Mouse (Mus musculus): ENCODE measurements around the gene Fermt3. TPM values are rescaled to one million over a fixed set of nuclear protein-coding genes. Genes with fewer than 3 reads are reported as not detected.
"Not testable (repeated sequence)": the region's sequence is repeated elsewhere in the genome, so short reads cannot be mapped to it uniquely, and the experiment has no call there.

The Fermt3 gene
- polyA plus RNA-seq, 1 experiment from 2014 or later = 4.9 TPM

- no peak for ATAC-seq (ENCODE audit: low FRiP score, low TSS enrichment)
- Histone ChIP-seq H3K4me3 (ENCODE audit: low read length) (no peak overlapping the region), H3K9me3 (ENCODE audit: control insufficient read depth, low read length) (no peaks in the 10 kb centered on the region), H3K27me3 (ENCODE audit: control insufficient read depth, insufficient read depth, low read length) (peaks cover 5% of the 10 kb centered on the region; the same call in 1 of the 2 replicates), H3K4me2 (replicated peaks; ENCODE audit: low read depth, low read length) (peak overlapping the region; percentile 99), H3K4me1 (ENCODE audit: control insufficient read depth, insufficient read depth, low read length) (peaks cover 7% of the 10 kb centered on the region), H3K27ac (ENCODE audit: low read depth, low read length) (no peak overlapping the region), H3K9ac (ENCODE audit: low read depth, low read length) (no peak overlapping the region), H3K36me3 (ENCODE audit: control insufficient read depth, insufficient read depth, low read length) (no peaks in the 10 kb centered on the region)
- WGBS = 61% methylated on average over 6 of the region's 6 CpGs
Measured at GRCm38 (mm10) chr19:7058541-7058940, 39.3 kb upstream of the Fermt3 start.

DNA sequence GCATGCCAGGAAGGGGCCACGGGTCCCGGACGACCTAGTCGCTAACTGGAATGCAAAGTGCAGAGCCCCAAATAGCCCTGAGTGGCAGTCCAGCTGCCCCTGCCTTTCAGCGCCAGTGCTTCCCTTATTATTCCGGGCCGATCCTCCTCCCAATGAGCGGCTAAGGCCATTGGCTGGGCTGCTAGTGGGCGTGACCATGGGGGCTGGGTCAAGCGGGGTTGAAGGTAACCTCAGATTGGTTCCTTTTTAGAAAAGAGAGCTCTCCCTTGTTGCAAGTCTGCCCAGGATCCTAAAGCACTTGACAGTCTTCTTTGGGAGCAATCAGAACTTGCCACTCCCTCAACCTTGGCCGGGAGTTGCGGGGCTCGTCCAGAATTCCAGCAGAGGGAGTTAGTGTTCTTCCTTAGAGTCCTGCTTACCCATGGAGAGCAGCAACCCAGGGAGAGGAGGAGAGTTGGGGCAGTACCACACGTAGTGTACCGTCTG is 38.5 kb upstream of the Fermt3 start:
- Histone ChIP-seq H3K9me3 (ENCODE audit: control insufficient read depth, low read length) (no peaks in the 10 kb centered on the region), H3K36me3 (ENCODE audit: control insufficient read depth, insufficient read depth, low read length) (no peaks in the 10 kb centered on the region), H3K4me1 (ENCODE audit: control insufficient read depth, insufficient read depth, low read length) (peaks cover 7% of the 10 kb centered on the region), H3K9ac (ENCODE audit: low read depth, low read length) (peak overlapping the region; percentile 64; the same call in 1 of the 2 replicates), H3K27ac (ENCODE audit: low read depth, low read length) (no peak overlapping the region; the same call in 1 of the 2 replicates), H3K27me3 (ENCODE audit: control insufficient read depth, insufficient read depth, low read length) (peaks cover 5% of the 10 kb centered on the region; the same call in 1 of the 2 replicates), H3K4me3 (ENCODE audit: low read length) (peak overlapping the region; percentile 74), H3K4me2 (replicated peaks; ENCODE audit: low read depth, low read length) (peak overlapping the region; percentile 99)
- peak; percentile 86 for ATAC-seq (ENCODE audit: low FRiP score, low TSS enrichment)
- WGBS = under 1% methylated on average over 15 of the region's 15 CpGs

DNA sequence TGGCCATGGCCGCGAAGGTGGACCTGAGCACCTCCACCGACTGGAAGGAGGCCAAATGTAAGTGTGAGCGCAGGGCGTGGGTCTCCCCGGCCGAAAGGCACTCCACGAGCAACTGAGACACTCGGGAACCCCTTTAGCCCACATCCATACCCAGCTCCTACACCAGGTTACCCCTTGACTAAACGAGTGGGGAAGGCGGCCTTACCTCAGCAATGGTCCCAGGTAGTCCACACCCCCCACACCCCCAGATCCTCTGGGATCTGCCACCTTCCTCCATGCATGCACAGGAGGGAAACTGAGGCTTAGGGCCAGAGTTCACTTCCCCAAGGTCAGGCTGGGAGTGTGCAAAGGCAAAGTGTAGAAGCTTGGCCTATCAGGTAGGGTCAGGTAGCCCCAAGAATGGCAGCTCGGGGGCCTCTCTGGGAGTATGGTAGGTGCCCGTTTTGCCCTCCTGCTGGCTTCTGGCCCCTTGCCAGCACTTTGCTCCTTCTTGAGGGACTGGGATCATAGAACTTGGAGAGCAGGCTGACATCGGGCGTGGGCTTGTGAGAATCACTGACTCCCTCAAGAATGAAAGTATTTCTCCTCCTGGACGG is 38.0 kb upstream of the Fermt3 start:
- no peaks in the 10 kb centered on the region for H3K36me3 ChIP-seq (ENCODE audit: control insufficient read depth, insufficient read depth, low read length)
- no peak overlapping the region; the same call in 1 of the 2 replicates for H3K27ac ChIP-seq (ENCODE audit: low read depth, low read length)
- H3K4me2 ChIP-seq (replicated peaks; ENCODE audit: low read depth, low read length) = peak overlapping the region; percentile 99
- H3K4me1 ChIP-seq (ENCODE audit: control insufficient read depth, insufficient read depth, low read length) = peaks cover 7% of the 10 kb centered on the region
- H3K27me3 ChIP-seq (ENCODE audit: control insufficient read depth, insufficient read depth, low read length) = peaks cover 5% of the 10 kb centered on the region; the same call in 1 of the 2 replicates
- H3K9me3 ChIP-seq (ENCODE audit: control insufficient read depth, low read length) = no peaks in the 10 kb centered on the region
- peak; percentile 48 for ATAC-seq (ENCODE audit: low FRiP score, low TSS enrichment)
- H3K4me3 ChIP-seq (ENCODE audit: low read length) = peak overlapping the region; percentile 74
- 2% methylated on average over 16 of the region's 16 CpGs for WGBS
- H3K9ac ChIP-seq (ENCODE audit: low read depth, low read length) = peak overlapping the region; percentile 64

DNA sequence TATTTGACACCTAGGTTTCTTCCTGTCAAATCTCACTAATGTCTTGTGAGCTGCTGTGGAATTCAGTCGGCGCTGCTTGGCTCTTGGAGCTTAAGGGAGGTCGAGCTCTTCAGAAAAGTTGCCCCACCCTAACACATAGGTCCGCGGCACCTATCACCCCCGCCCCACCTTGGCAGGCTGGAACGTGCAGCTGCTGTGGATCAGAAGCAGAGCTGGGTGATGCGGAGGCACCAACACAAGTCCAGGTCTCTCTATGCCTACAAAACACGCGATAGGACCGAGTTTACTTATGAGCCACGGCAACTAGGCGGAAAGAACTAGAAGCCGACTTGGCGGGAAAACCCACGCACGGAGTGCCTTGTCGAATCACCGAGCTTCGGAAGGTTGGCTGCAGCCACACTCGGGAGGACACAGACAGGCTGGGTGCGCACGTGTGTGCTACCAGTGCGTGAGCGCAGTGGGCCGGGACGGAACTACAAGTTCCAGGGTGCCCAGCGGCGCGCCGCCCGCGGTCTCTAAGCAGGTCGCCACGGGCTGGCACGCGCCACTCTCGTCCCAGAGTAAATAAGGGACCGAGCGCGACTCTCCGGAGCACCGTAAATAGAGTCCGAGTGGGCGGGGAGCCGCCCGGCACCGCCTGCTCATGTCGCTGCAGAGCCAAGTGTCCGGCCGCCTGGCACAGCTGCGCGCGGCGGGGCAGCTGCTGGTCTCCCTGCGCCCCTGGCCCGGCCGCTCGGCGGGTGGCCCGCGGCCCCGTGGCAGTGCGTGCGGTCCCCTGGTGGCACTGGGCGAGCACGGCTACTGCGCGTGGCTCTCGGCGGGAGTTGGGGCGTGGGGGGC is 37.2 kb upstream of the Fermt3 start, which contains the start of gene Macrod1:
Macrod1 (plus strand) TSS at position 563 of the 840 bp plus-strand sequence.
- WGBS = 1% methylated on average over 57 of the region's 72 CpGs
- Histone ChIP-seq H3K9ac (ENCODE audit: low read depth, low read length) (peak within 1 kb of the TSS; percentile 64), H3K4me3 (ENCODE audit: low read length) (peak within 1 kb of the TSS; percentile 74), H3K27me3 (ENCODE audit: control insufficient read depth, insufficient read depth, low read length) (peaks cover 5% of the 10 kb centered on the region; the same call in 1 of the 2 replicates), H3K4me1 (ENCODE audit: control insufficient read depth, insufficient read depth, low read length) (peaks cover 7% of the 10 kb centered on the region), H3K27ac (ENCODE audit: low read depth, low read length) (no peak within 1 kb of the TSS; the same call in 1 of the 2 replicates), H3K9me3 (ENCODE audit: control insufficient read depth, low read length) (no peaks in the 10 kb centered on the region), H3K36me3 (ENCODE audit: control insufficient read depth, insufficient read depth, low read length) (no peaks in the 10 kb centered on the region), H3K4me2 (replicated peaks; ENCODE audit: low read depth, low read length) (peak within 1 kb of the TSS; percentile 99)
- peak; percentile 54 for ATAC-seq (ENCODE audit: low FRiP score, low TSS enrichment)

DNA sequence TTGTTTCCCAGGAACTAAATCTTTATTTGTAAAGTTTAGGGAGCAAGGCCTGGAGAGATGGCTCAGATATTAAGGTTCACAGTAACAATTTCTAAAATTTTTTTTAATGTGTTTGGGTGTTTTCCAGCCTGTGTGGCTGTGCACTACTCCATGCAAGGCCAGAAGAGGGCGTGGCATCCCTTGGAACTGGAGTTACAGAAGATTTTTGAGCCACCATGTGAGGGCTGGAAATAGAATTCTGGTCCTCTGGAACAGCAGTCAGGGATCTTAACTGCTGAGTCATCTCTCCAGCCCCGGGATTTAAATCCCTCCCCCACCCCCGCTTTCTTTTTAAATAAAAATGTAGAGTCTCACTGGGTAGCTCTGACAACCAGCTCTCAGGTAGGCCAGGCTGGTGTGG is 35.9 kb upstream of the Fermt3 start:
- WGBS = 56% methylated on average over 3 of the region's 3 CpGs
- peaks cover 7% of the 10 kb centered on the region for H3K4me1 ChIP-seq (ENCODE audit: control insufficient read depth, insufficient read depth, low read length)
- no peak overlapping the region for H3K9ac ChIP-seq (ENCODE audit: low read depth, low read length)
- H3K9me3 ChIP-seq (ENCODE audit: control insufficient read depth, low read length) = no peaks in the 10 kb centered on the region
- H3K4me2 ChIP-seq (replicated peaks; ENCODE audit: low read depth, low read length) = no peak overlapping the region
- ATAC-seq (ENCODE audit: low FRiP score, low TSS enrichment) = no peak
- H3K27me3 ChIP-seq (ENCODE audit: control insufficient read depth, insufficient read depth, low read length) = peaks cover 5% of the 10 kb centered on the region; the same call in 1 of the 2 replicates
- H3K4me3 ChIP-seq (ENCODE audit: low read length) = no peak overlapping the region
- H3K36me3 ChIP-seq (ENCODE audit: control insufficient read depth, insufficient read depth, low read length) = no peaks in the 10 kb centered on the region
- no peak overlapping the region for H3K27ac ChIP-seq (ENCODE audit: low read depth, low read length)

DNA sequence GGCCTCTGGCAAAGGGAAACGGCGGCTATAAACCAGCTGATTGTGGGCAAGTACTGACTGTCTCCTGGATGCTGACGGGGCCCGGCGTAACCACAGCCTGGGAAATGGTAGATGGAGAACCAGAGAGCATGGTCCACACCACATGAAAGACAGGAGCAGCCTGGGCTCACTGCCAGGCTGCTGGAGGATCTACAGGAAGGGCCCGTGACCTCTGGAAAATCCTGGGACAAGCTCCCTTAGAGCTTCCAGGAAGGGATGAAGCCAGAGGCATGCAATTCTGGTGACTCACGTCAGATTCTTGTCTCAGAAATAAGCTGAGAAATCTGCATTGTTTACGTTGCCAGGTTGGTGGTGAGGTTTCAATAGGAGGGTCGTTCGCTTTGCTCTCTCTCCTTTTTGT is 35.5 kb upstream of the Fermt3 start:
- 53% methylated on average over 10 of the region's 10 CpGs for WGBS
- Histone ChIP-seq H3K9ac (ENCODE audit: low read depth, low read length) (no peak overlapping the region), H3K4me3 (ENCODE audit: low read length) (no peak overlapping the region), H3K27me3 (ENCODE audit: control insufficient read depth, insufficient read depth, low read length) (peaks cover 5% of the 10 kb centered on the region; the same call in 1 of the 2 replicates), H3K4me1 (ENCODE audit: control insufficient read depth, insufficient read depth, low read length) (peaks cover 7% of the 10 kb centered on the region), H3K9me3 (ENCODE audit: control insufficient read depth, low read length) (no peaks in the 10 kb centered on the region), H3K4me2 (replicated peaks; ENCODE audit: low read depth, low read length) (no peak overlapping the region), H3K36me3 (ENCODE audit: control insufficient read depth, insufficient read depth, low read length) (no peaks in the 10 kb centered on the region), H3K27ac (ENCODE audit: low read depth, low read length) (no peak overlapping the region)
- no peak for ATAC-seq (ENCODE audit: low FRiP score, low TSS enrichment)

DNA sequence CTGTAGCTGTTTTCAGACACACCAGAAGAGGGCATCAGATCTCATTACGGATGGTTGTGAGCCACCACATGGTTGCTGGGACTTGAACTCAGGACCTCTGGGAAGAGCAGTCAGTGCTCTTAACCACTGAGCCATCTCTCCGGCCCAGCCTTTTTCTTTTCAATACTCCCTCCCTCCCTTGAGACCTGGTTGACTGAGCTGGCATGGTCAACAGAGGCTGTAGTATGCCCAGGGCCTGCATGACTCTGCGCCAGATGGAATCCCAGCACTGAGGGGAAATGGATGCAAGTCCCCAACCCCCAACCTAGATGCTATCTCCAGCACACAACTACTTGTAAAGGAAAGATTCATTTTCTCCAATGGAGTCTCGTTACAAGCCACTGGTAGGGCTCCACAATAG is 34.1 kb upstream of the Fermt3 start:
- 79% methylated on average over 4 of the region's 4 CpGs for WGBS
- H3K27ac ChIP-seq (ENCODE audit: low read depth, low read length) = not testable (repeated sequence)

DNA sequence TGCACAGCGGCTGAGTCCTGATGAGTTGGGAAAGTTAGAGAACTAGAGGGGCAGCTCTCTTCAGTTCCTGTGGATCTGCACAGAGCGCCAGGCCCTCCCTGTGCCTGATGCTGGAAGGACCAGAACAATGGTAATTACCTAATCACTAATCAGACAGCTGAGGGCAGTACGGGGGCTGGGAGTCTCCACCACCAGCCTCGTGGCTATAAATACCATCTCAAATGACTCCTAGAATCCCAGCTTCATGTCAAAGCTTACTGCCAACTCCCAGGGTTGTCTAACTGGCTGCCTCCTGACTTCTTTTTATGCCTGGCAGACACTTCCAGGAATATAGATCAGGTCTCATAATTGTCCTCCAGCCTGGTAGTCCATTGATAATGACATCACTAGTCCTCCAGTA is 25.4 kb upstream of the Fermt3 start:
- Histone ChIP-seq H3K4me3 (ENCODE audit: low read length) (no peak overlapping the region), H3K4me2 (replicated peaks; ENCODE audit: low read depth, low read length) (no peak overlapping the region), H3K9ac (ENCODE audit: low read depth, low read length) (no peak overlapping the region), H3K36me3 (ENCODE audit: control insufficient read depth, insufficient read depth, low read length) (no peaks in the 10 kb centered on the region), H3K27me3 (ENCODE audit: control insufficient read depth, insufficient read depth, low read length) (no peaks in the 10 kb centered on the region), H3K4me1 (ENCODE audit: control insufficient read depth, insufficient read depth, low read length) (peaks cover 5% of the 10 kb centered on the region), H3K27ac (ENCODE audit: low read depth, low read length) (no peak overlapping the region), H3K9me3 (ENCODE audit: control insufficient read depth, low read length) (no peaks in the 10 kb centered on the region)
- ATAC-seq (ENCODE audit: low FRiP score, low TSS enrichment) = no peak
- 35% methylated on average over 4 of the region's 4 CpGs for WGBS

More for the DNA sequence above, 34.1 kb upstream of the Fermt3 start:
- not testable (repeated sequence) for ATAC-seq (ENCODE audit: low FRiP score, low TSS enrichment); H3K4me2 ChIP-seq (replicated peaks; ENCODE audit: low read depth, low read length); H3K36me3 ChIP-seq (ENCODE audit: control insufficient read depth, insufficient read depth, low read length); H3K4me1 ChIP-seq (ENCODE audit: control insufficient read depth, insufficient read depth, low read length); H3K9me3 ChIP-seq (ENCODE audit: control insufficient read depth, low read length); H3K4me3 ChIP-seq (ENCODE audit: low read length); H3K27me3 ChIP-seq (ENCODE audit: control insufficient read depth, insufficient read depth, low read length); H3K9ac ChIP-seq (ENCODE audit: low read depth, low read length)

DNA sequence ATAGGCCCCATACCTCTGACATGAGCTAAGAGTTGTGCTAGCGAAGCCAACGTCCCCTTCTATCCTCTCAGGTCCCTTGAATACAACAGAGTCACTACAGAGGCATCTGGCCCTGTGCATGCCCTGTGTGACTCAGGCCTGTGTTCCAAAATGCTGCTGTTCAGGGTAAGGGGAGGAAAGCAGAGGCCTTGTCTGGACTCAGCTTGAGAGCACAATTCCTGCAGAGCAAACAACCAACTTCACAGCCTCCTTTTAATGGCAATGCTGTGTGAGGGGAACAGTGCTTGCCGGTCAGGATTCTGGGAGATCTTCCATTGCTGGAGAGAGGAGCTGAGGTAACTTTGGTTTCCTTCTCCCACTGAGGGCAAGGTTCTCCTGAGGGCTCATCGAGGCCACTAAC is 25.0 kb upstream of the Fermt3 start:
- Histone ChIP-seq H3K4me1 (ENCODE audit: control insufficient read depth, insufficient read depth, low read length) (peaks cover 5% of the 10 kb centered on the region), H3K27ac (ENCODE audit: low read depth, low read length) (no peak overlapping the region), H3K9me3 (ENCODE audit: control insufficient read depth, low read length) (no peaks in the 10 kb centered on the region), H3K9ac (ENCODE audit: low read depth, low read length) (no peak overlapping the region), H3K4me3 (ENCODE audit: low read length) (no peak overlapping the region), H3K36me3 (ENCODE audit: control insufficient read depth, insufficient read depth, low read length) (no peaks in the 10 kb centered on the region), H3K4me2 (replicated peaks; ENCODE audit: low read depth, low read length) (no peak overlapping the region), H3K27me3 (ENCODE audit: control insufficient read depth, insufficient read depth, low read length) (no peaks in the 10 kb centered on the region)
- whole genome bisulfite sequencing = 48% methylated on average over 4 of the region's 4 CpGs
- ATAC-seq (ENCODE audit: low FRiP score, low TSS enrichment) = no peak

Measured in kidney, embryonic 14.5 days (tissue).